Mouse (Mus musculus) liver, postnatal 0 days (tissue): ENCODE measurements around the gene Cbln1.

Experiments
- CTCF ChIP-seq: sonication (generic); IDR thresholded peaks from 2 replicates; pipeline ENCODE4 v1.5.1; 2016; ENCODE audit warnings: antibody characterized with exemption, low read depth
- EP300 ChIP-seq: IDR thresholded peaks from 2 replicates; pipeline ENCODE4 v1.6.1; 2016; ENCODE audit warnings: antibody characterized with exemption, low read depth, mild to moderate bottlenecking

DNA sequence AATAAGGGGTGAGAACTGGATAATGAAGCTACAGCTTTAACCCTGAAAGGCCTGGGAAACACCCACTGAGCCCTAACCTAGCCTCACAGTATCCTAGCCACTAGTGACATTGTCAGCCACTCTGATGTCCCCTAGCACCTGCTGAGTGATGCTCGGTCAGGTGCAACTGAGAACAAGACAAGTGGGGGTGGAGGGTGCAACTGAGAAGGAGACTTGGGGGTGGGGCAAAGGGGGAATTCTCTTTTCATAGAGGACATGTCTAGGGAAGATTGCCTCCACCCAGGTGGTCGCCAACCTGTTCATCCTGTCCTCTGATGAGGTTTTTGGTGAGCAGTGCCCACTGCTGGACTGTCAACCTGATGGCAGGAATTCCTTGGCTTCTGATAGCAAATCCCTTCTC is 1.5 kb upstream of the Cbln1 start:
- TF ChIP-seq CTCF = no peak
- TF ChIP-seq EP300 = no peak
